Mouse (Mus musculus) bone marrow macrophage, adult 2 months (primary cell): ENCODE measurements at regions not wholly inside any gene's neighbourhood (a gene's known extent, or its start where the extent isn't known, plus 50 kb on each side); places are given as distances from the start of the nearest gene placed in this dataset.

Experiments used
- H3K27ac ChIP-seq: 2 replicates; pipeline ENCODE4 v1.5.1; 2012; ENCODE audit warnings: low read depth, low read length; ENCODE audit not compliant: insufficient read depth
- H3K4me1 ChIP-seq: 2 replicates; pipeline ENCODE4 v1.6.1; 2012; ENCODE audit warnings: low read length; ENCODE audit not compliant: control insufficient read depth, insufficient read depth
- H3K4me3 ChIP-seq: 2 replicates; pipeline ENCODE4 v1.5.1; 2012; ENCODE audit warnings: mild to moderate bottlenecking, low read length, moderate library complexity; ENCODE audit not compliant: insufficient read depth
- CTCF ChIP-seq: IDR thresholded peaks from 2 replicates; pipeline ENCODE4 v1.5.1; 2012; ENCODE audit warnings: low read depth, mild to moderate bottlenecking, low read length, moderate library complexity
- POLR2A ChIP-seq: IDR thresholded peaks from 2 replicates; pipeline ENCODE4 v1.6.1; 2012; ENCODE audit warnings: mild to moderate bottlenecking, low read depth, low read length, borderline replicate concordance

DNA sequence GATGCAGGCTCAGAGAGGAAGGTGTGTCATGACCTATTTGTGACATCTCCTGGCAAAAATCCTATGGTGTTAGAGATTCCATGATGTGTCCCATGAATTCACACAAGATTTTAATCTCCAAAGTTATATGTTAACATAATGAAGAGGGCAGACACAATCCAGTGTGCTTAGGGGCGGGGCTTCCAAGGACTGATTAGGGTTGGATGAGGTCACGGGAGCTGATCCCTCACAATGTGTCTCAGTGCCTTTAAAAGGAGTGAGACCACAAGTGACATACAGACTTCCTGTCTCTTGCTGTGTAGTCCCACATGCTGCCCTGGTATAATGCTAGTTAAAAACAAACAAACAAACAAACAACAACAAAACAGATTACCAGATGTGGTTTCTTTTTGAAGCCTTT, 546.5 kb upstream of the Gm26657 start:
- TF ChIP-seq CTCF (no peak), POLR2A (no peak)
- Histone ChIP-seq H3K4me3 (no peak overlapping the region), H3K27ac (no peak overlapping the region), H3K4me1 (no peaks in the 10 kb centered on the region)

DNA sequence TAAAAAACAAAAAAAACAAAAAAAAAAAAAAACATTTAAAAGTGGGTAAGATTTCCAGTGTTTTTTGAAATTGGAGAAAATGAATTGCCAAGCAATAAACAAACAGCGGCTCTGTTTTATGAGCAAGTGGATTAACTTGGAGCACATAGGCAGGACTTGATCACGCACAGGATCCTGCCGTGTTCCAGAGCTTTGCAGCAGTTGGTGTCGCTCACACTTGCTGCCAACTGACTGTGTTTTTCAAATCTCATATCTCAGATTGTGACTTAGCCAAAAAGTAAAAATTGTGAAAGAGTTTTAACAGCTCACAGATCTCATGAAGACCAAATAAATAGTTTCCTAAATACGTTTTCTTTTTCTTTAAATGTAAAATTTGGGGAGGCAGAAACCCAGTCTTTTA, 547.4 kb upstream of the Gm26657 start:
- Histone ChIP-seq H3K27ac (no peak overlapping the region), H3K4me1 (no peaks in the 10 kb centered on the region), H3K4me3 (no peak overlapping the region)
- TF ChIP-seq CTCF, result no peak
- TF ChIP-seq POLR2A, result no peak

DNA sequence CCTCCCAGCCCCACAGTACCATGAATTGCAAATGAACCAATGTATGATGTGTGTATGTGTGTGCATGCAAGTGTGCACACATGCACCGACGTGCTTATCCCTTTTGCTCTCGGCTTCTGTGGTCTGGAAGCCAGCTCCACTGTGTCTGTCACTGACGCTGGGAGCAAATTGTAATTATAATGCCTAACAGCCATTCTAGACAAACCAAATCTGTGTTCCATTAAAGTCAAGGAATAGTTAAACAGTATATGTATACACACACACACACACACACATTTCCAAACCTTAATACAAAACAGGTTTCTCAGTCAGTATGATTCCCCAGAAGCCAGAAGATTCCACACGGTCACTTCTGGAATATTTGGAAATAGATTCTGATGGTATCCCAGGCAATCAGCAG, 560.3 kb upstream of the Gm26657 start:
- Histone ChIP-seq H3K4me3 (no peak overlapping the region), H3K4me1 (no peaks in the 10 kb centered on the region), H3K27ac (no peak overlapping the region)
- TF ChIP-seq POLR2A (no peak), CTCF (no peak)

DNA sequence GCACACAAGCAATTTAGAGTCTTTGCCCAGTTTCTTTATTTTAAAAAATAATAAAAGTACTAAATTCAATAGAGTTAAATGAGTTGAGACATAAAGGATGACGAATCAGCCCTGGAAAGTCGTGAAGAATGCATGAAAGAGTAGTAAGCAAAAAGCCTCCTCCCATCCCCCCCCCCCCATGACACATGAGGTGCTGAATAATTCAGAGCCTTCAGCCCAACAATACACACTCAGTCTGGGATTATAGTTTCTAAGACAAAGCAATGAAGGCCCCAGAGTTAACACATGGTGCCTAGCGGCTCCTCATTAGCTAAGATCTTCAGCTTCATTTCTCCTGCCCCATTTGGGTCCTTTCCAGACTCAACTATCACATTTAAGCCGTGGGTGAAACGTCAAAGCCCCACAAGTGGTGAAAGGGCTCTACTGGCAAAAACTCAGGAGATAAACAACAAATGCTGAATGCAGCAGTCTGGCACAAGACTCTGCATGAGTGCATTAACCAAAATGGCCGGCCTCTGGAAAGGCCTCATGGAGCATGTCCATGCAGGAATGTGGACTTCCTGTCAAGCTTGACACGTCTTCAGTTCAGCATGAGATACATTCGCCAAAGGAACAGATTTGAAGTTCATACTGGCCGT, 560.9 kb upstream of the Gm26657 start:
- no peak for TF ChIP-seq CTCF
- TF ChIP-seq POLR2A, result no peak
- Histone ChIP-seq H3K4me1 (no peaks in the 10 kb centered on the region), H3K4me3 (no peak overlapping the region), H3K27ac (no peak overlapping the region)

DNA sequence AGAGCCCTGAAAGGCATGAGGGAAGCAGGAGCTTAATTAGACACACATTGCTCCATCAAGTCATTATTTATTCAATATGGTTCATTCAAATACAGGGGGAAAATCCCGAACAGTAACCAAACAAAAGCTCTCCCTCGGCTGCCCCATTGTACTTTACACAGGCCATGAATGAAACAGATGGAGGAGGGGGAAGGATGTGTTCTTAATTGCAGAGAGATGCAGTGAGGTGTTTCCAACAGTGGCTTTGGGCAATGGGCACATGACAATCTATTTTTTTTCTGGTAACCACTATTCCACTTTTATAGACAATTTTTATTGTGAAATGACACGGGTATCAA, 578.6 kb upstream of the Gm26657 start:
- Histone ChIP-seq H3K4me3 (no peak overlapping the region), H3K4me1 (no peaks in the 10 kb centered on the region), H3K27ac (no peak overlapping the region)
- no peak for TF ChIP-seq CTCF
- TF ChIP-seq POLR2A, result no peak

DNA sequence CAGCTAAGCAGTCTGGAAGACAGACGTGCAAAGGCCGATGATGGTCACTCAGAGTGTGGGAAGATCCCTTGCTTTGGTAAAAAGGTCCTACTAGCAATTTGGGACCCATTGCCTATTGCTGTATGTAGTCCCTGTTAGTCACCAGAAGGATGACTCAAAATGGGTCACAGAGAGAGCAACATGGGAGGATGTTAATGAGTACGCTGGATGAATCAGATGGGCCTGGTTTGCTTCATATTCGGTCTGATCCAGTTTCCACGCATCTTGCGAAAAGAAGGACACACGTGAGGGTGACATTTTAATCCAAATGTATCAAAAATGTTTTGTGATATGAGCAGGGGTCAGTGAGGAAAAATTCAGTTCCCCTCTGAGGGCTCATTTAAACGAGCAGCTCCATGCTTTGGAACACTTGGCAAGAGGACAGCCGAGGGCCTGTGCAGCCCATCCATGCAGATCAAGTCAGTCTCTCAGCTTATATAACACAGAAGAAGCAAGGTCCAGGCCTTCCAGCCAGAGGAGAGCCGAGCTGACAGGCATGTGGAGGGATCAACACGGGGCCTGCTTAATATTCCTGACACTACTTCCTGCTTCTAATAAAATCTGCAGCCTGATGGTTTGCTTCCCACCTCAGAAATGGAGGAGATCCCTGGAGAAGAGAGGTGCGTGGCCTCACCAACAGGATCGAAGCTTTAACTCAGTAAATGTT, 579.2 kb upstream of the Gm26657 start:
- Histone ChIP-seq H3K4me3 (no peak overlapping the region), H3K27ac (no peak overlapping the region), H3K4me1 (no peaks in the 10 kb centered on the region)
- TF ChIP-seq POLR2A, result no peak
- TF ChIP-seq CTCF, result no peak

DNA sequence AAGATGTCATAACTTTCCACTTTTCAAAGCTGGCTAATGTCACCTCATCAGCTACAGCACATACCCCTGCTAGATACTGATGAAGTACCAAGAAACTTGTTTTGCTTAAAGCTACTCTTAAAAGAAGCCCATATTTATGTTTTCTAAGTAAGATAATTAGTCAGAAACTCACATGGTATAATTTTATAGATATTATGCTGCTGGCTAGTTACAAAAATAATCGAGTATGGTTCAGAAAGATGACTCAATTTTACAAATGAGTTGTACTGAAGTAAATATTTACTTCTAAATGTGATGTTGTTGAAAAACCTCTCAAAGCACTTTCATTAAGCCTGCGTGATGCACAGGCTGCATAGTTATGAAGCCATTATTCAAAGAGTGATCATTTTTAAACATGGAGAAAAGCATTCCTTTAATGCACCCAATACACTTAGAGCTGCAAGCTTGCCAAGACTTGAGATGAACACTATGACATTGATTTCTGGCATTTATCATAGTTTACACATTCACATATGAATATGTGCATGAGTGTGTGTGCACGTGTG, 582.3 kb upstream of the Gm26657 start:
- no peaks in the 10 kb centered on the region for H3K4me1 ChIP-seq
- TF ChIP-seq POLR2A, result no peak
- H3K4me3 ChIP-seq, result no peak overlapping the region
- no peak overlapping the region for H3K27ac ChIP-seq

DNA sequence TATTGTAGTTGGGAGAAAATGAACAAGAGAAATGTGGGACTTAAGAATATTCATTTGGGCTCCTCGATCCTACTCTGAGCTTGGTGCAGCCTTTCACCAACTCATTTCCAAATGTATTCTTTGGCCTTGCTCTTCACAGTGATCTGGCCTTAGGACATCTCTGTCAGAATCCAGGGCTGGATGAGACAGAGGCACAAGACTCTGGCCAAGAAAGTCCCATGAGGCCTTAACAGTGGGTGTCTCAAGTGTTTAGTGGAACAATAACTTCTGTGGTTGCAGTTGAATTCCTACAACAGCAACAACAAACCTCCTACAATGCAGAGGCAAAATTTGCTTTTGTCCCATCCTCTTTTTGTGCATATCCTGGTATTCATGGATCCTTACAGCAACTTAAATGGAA, 589.2 kb upstream of the Gm26657 start:
- no peak overlapping the region for H3K4me3 ChIP-seq
- no peak for TF ChIP-seq CTCF
- TF ChIP-seq POLR2A, result no peak
- H3K4me1 ChIP-seq, result no peaks in the 10 kb centered on the region
- H3K27ac ChIP-seq, result no peak overlapping the region

DNA sequence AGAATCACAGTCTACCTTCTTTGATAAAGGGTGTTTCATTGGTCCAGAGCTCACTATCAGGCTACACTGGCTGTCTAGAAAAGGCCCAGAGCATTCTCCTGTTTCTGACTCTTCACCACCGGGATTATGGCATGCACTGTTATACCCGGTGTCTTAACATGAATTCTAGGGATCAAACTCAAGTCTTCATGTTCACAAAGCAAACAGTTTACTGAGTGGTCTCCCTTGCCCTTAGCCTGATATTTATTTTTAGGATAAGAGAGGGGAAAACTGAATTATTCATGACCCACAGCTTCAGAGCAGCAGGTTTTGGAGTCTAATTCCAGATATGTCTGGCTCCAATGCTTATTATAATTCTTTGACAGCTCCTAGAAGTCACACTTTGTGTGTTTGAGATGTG, 596.0 kb upstream of the Gm26657 start:
- TF ChIP-seq POLR2A (no peak), CTCF (no peak)

DNA sequence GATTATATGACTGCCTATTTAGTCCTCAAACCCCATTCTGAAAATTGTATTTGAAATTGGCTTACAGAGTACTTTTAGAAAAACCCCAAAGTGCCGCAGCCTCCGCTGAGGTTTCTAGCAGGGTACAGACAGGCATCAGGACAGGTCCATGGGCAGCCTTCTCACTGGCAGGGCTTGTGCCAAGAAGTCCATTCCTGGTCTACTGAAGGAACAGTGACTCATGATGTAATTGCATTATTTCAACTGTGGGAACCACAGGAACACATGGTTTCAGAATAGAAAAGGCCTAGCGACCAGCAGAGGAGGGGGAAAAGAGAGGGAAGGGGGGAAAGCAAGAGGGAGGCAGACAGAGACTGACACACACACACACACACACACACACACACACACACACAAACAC, 603.0 kb upstream of the Gm26657 start:
- no peak for TF ChIP-seq CTCF
- no peak for TF ChIP-seq POLR2A
- peaks cover 12% of the 10 kb centered on the region for H3K4me1 ChIP-seq
- H3K4me3 ChIP-seq, result no peak overlapping the region
- no peak overlapping the region for H3K27ac ChIP-seq

More for the DNA sequence above, 596.0 kb upstream of the Gm26657 start:
- Histone ChIP-seq H3K4me3 (no peak overlapping the region), H3K27ac (no peak overlapping the region), H3K4me1 (no peaks in the 10 kb centered on the region)

DNA sequence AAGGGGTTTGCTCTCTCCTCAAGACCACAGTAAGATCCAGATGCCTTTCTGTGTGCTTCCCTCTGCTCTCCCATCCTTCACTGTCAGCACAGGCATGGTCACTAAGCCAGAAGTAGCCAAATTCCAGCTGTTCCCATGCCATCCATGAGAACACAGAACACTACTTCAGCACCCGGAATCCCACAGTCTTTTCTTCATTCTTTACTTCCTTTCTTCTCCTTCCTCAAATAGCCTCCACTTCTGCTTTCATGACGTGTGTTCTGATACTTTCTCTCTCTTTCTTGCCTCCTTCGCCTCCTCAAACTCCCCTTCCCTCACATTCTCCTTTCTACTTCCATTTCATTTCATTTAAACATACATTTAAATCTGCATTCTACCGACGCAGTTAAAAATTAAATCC, 602.1 kb upstream of the Klf4 start:
- Histone ChIP-seq H3K4me3 (no peak overlapping the region), H3K4me1 (peaks cover 12% of the 10 kb centered on the region), H3K27ac (no peak overlapping the region)
- TF ChIP-seq POLR2A (no peak), CTCF (no peak)
